Mouse (Mus musculus) myocyte (in vitro differentiated cells): ENCODE measurements around the gene Mrpl43. TPM values are rescaled to one million over a fixed set of nuclear protein-coding genes. Genes with fewer than 3 reads are reported as not detected.

ENCODE experiments used
- H3K27me3 ChIP-seq: one replicate; pipeline ENCODE4 v1.6.1; 2011; ENCODE audit not compliant: control insufficient read depth, insufficient read depth, insufficient read length
- H3K36me3 ChIP-seq: one replicate; pipeline ENCODE4 v1.6.1; 2011; ENCODE audit not compliant: control insufficient read depth, insufficient read depth
- H3K4me2 ChIP-seq: one replicate; pipeline ENCODE4 v1.6.1; 2011; ENCODE audit warnings: low read depth, control low read depth
- H3K4me3 ChIP-seq: one replicate; pipeline ENCODE4 v1.5.1; 2011; ENCODE audit warnings: mild to moderate bottlenecking, control low read depth, moderate library complexity
- H3K79me2 ChIP-seq: one replicate; pipeline ENCODE4 v1.6.1; 2011; ENCODE audit not compliant: control insufficient read depth, insufficient read depth
- H3ac ChIP-seq: one replicate; pipeline ENCODE4 v1.6.1; 2011; ENCODE audit not compliant: control insufficient read depth, insufficient read length
- CEBPB ChIP-seq: IDR thresholded peaks from 2 replicates; pipeline ENCODE4 v1.6.1; 2011; ENCODE audit warnings: mild to moderate bottlenecking, moderate library complexity; ENCODE audit not compliant: poor library complexity, insufficient read depth, severe bottlenecking
- MAX ChIP-seq: IDR thresholded peaks from one replicate; pipeline ENCODE4 v1.6.1; 2011; ENCODE audit warnings: low read depth, mild to moderate bottlenecking, control low read depth
- MYOD1 ChIP-seq, 3 experiments: IDR thresholded peaks; one replicate each; pipeline ENCODE4 v1.6.1; 2011; ENCODE audit warnings: control low read depth in 2 of 3, low read depth in 2 of 3, mild to moderate bottlenecking in 2 of 3, moderate library complexity in 1 of 3; ENCODE audit not compliant: insufficient read length in 2 of 3, control insufficient read depth in 1 of 3
- MYOG ChIP-seq, 3 experiments: IDR thresholded peaks; one replicate each; pipeline ENCODE4 v1.6.1; 2011; ENCODE audit warnings: control low read depth in 2 of 3, low read depth in 2 of 3, mild to moderate bottlenecking in 2 of 3; ENCODE audit not compliant: insufficient read length in 2 of 3, control insufficient read depth in 1 of 3, insufficient read depth in 1 of 3
- POLR2A ChIP-seq: IDR thresholded peaks from one replicate; pipeline ENCODE4 v1.6.1; 2011; ENCODE audit warnings: low read depth, mild to moderate bottlenecking, control low read depth, moderate library complexity; ENCODE audit not compliant: insufficient read length
- POLR2AphosphoS2 ChIP-seq: IDR thresholded peaks from one replicate; pipeline ENCODE4 v1.6.1; 2011; ENCODE audit warnings: low read depth, control low read depth; ENCODE audit not compliant: insufficient read length
- REST ChIP-seq: IDR thresholded peaks from one replicate; pipeline ENCODE4 v1.6.1; 2011; ENCODE audit warnings: mild to moderate bottlenecking, control low read depth, moderate library complexity; ENCODE audit not compliant: insufficient read depth, insufficient read length
- USF1 ChIP-seq: IDR thresholded peaks from one replicate; pipeline ENCODE4 v1.6.1; 2011; ENCODE audit warnings: low read depth, mild to moderate bottlenecking, control low read depth, moderate library complexity
- polyA plus RNA-seq: library from polyadenylated mRNA; unstranded; fragments of >200 nt; fragmentation: generic; extraction: Trizol; gene quantifications from one replicate; pipeline ENCODE4 v1.2.1, GENCODE M21; 2012; ENCODE audit warnings: missing spikeins

Gene Mrpl43
- polyA plus RNA-seq, 1 experiment, result 81.3 TPM

GRCm38 (mm10) chr19:44968329-44968728, 37.9 kb downstream of the Mrpl43 start:
- TF ChIP-seq REST, result no peak
- TF ChIP-seq POLR2AphosphoS2, result no peak
- no peak for TF ChIP-seq CEBPB
- no peak for TF ChIP-seq USF1
- Histone ChIP-seq H3K79me2 (no peaks in the 10 kb centered on the region), H3K4me3 (no peak overlapping the region), H3ac (no peak overlapping the region), H3K27me3 (no peaks in the 10 kb centered on the region), H3K4me2 (no peak overlapping the region), H3K36me3 (peaks cover 73% of the 10 kb centered on the region)

DNA sequence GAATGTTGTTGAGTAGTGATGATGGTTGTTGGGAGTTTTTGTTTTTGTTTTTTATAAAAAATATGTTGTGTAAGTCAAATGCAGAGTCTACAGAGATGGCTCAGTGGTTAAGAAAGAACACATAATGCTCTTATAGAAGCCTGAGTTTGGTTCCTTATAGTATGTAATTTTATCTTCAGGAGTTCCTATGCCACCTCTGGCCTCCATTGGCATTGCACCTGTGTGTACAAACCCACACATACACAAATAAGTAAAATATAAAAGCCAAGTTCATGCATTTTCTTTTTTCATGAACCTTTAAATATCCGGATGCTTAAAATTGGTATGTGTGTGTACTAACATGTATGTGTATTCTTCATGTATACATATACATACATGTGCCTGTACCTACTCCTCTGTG, 40.3 kb downstream of the Mrpl43 start:
- Histone ChIP-seq H3K79me2 (no peaks in the 10 kb centered on the region), H3K4me2 (no peak overlapping the region), H3K27me3 (no peaks in the 10 kb centered on the region), H3K36me3 (peaks cover 69% of the 10 kb centered on the region), H3K4me3 (no peak overlapping the region), H3ac (no peak overlapping the region)
- TF ChIP-seq POLR2A (no peak), MYOD1 (IDR thresholded peaks at IDR 0.05; ENCODE audit: control insufficient read depth in 1 of 3, insufficient read length in 2 of 3, low read depth in 2 of 3) (no peak)

DNA sequence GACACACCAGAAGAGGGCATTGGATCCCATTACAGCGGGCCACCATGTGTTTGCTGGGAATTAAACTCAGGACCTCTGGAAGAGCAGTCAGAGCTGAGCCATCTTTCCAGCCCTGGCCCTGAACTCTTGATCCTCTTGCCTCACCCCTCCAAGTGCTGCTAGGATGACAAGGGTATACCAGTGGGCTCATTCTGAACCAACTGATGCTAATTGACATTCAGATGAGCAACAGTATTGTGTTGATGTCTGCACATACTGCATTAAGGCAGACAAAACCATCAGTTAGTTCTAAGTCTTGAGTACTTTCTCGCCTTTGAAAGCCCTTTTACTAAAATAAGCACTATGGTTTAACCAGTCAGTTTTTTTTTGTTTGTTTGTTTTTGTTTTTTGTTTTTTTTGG, 46.6 kb downstream of the Mrpl43 start:
- TF ChIP-seq MYOG (IDR thresholded peaks at IDR 0.05; ENCODE audit: control insufficient read depth in 1 of 3, insufficient read depth in 1 of 3, insufficient read length in 2 of 3, low read depth in 2 of 3) (no peak), MAX (no peak), REST (no peak)
- no peak overlapping the region for H3K4me3 ChIP-seq
- no peaks in the 10 kb centered on the region for H3K79me2 ChIP-seq
- H3K36me3 ChIP-seq, result peaks cover 54% of the 10 kb centered on the region
- no peaks in the 10 kb centered on the region for H3K27me3 ChIP-seq
- no peak overlapping the region for H3ac ChIP-seq
- H3K4me2 ChIP-seq, result no peak overlapping the region

Other genes starting within 250 kb of the Mrpl43 start
- gene Slf2, start 75.3 kb downstream of the Mrpl43 start, polyA plus RNA-seq, result 6.6 TPM
- 0.43 TPM for gene Sema4g, start 17.3 kb downstream of the Mrpl43 start, polyA plus RNA-seq
- gene Twnk, start 779 bp downstream of the Mrpl43 start, polyA plus RNA-seq, result 13.5 TPM
- gene Lzts2, start 8.0 kb upstream of the Mrpl43 start, polyA plus RNA-seq, result 66.1 TPM
- 5.0 TPM for gene Pdzd7, start 39.3 kb upstream of the Mrpl43 start, polyA plus RNA-seq
- 43.4 TPM for gene Sfxn3, start 41.1 kb upstream of the Mrpl43 start, polyA plus RNA-seq
- gene Kazald1, start 68.8 kb upstream of the Mrpl43 start, polyA plus RNA-seq, result 1.4 TPM
- gene Tlx1, start 144.2 kb upstream of the Mrpl43 start, polyA plus RNA-seq, result not detected
- 0.22 TPM for gene Lbx1, start 229.4 kb upstream of the Mrpl43 start, polyA plus RNA-seq